Mouse (Mus musculus): Measurements from ENCODE around the gene Nptn. TPM values are rescaled to one million over a fixed set of nuclear protein-coding genes. Genes with fewer than 3 reads are reported as not detected.
A peak's percentile ranks its signal among the peaks of the same experiment; 100 is the strongest.
"Not testable (repeated sequence)": the region's sequence is repeated elsewhere in the genome, so short reads cannot be mapped to it uniquely, and the experiment has no call there.

Nptn gene
- polyA plus RNA-seq, 1 experiment from 2014 or later, result 169 TPM

DNA sequence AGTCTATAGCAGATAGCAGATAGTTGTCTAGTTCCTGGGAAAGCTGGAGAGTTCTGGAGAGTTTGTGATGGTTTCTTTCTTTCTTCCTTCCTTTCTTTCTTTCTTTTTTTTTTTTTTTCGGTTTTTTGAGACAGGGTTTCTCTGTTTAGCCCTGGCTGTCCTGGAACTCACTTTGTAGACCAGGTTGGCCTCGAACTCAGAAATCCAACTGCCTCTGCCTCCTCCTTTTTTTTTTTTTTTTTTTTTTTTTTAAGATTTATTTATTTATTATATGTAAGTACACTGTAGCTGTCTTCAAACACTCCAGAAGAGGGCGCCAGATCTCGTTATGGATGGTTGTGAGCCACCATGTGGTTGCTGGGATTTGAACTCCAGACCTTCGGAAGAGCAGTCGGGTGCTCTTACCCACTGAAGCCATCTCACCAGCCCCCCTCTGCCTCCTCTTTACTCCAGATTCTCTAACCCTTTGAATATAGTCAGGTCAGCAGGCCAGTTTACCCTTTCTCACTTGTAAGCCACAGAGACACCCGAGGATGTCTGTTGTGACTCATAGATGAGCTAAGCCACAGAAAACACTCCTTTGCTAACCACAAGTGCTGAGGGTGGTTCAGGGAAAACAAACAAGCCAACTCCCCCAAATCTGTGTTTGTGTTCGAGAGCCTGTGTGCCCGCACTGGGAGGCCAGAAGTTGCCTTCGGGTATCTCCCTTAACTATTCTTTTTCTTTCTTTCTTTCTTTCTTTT, 1.4 kb upstream of the Nptn start:
- H3K4me2 ChIP-seq (ENCODE audit: low read length); H3K27me3 ChIP-seq (ENCODE audit: insufficient read depth, low read length); H3K27ac ChIP-seq; H3K4me3 ChIP-seq (replicated peaks; ENCODE audit: low read depth, low read length); DNase-seq (ENCODE audit: low spot score); H3K9ac ChIP-seq (ENCODE audit: low read depth, low read length); H3K9me3 ChIP-seq (replicated peaks; ENCODE audit: low read length); H3K4me1 ChIP-seq (replicated peaks; ENCODE audit: insufficient read depth, low read length); H3K36me3 ChIP-seq (ENCODE audit: insufficient read depth, low read length); ATAC-seq (replicated peaks; ENCODE audit: low FRiP score, low read depth): not testable (repeated sequence)
- WGBS, result 73% methylated on average over 10 of the region's 10 CpGs
- TF ChIP-seq CTCF (IDR thresholded peaks at IDR 0.05; ENCODE audit: low read depth), result peak; percentile 39

DNA sequence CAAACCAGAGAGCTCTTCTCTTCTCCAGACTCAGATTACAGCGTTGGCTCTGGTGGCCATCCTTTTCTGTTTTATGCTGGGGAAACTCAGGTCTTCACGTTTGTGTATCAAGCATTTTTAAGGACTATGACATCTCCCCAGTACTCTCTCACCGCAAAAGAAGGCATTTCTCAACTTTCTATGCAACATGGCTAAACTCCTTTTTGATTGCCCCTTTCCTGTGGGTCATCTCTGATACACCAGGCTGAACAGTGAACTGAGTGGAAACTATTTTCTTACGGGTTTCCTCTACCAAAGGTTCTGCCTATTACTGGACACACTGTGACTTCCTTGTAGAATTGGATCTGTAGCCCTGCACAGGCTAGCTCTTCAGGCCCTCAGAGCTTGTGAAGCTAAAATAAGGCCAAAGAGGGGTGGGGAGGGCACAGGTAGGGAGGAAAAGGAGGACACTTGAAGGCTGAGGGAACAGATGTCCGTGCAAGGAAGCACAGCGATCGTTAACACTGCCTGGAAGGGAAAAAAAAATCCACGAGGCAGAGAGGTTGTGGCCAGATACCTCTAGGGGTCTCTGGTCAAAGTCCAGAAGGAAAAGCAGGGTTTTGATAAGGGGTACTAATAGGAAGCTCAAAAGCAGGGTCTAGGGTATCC, 633 bp upstream of the Nptn start:
- no peaks in the 10 kb centered on the region for H3K27me3 ChIP-seq (ENCODE audit: insufficient read depth, low read length)
- H3K9ac ChIP-seq (ENCODE audit: low read depth, low read length), result peak overlapping the region; percentile 61
- H3K27ac ChIP-seq, result peak overlapping the region; percentile 93
- DNase-seq (ENCODE audit: low spot score) (no peak), ATAC-seq (replicated peaks; ENCODE audit: low FRiP score, low read depth) (peak; percentile 0; the same call in 1 of the 2 replicates)
- no peaks in the 10 kb centered on the region for H3K4me1 ChIP-seq (replicated peaks; ENCODE audit: insufficient read depth, low read length)
- H3K9me3 ChIP-seq (replicated peaks; ENCODE audit: low read length), result no peaks in the 10 kb centered on the region
- H3K4me2 ChIP-seq (ENCODE audit: low read length), result peak overlapping the region; percentile 61
- peak overlapping the region; percentile 30 for H3K4me3 ChIP-seq (replicated peaks; ENCODE audit: low read depth, low read length)
- H3K36me3 ChIP-seq (ENCODE audit: insufficient read depth, low read length), result no peaks in the 10 kb centered on the region
- TF ChIP-seq CTCF (IDR thresholded peaks at IDR 0.05; ENCODE audit: low read depth), result 0 out of 2 replicates have a peak, but pooled peaks have one; percentile 29
- 26% methylated on average over 8 of the region's 8 CpGs for WGBS

DNA sequence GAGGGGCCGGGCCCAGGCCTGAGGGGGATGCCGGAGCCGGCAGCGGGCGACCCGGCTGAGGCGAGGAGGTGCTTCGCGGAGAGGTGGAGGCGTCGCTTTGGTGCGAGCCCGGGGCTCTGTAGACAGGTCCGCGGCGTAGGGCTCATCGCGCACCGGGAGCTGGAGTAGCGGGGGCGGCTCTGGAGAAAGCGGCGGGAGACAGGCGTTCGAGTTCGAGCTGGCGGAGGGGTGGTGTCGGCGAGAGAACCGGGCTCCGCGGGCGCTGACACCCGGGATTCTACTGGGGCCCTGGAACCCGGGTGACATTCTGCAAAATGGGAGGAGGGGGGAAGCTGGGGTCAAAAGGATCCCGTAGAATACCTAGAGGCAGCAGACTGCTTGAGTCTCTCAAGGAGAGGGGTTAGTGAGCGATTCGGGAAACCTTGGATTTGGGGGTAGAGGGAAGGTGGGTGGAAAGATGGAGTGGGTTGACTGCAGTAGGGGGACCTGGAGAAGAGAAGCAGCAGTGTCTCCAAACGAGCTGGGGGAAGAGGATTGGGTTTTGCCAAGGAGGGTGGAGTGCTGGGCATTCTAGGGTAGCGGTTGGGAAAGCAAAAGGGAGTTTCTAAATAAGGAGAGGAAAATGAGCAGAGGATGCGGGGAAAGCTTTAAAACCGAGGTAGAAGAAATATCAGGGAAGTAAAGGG, 684 bp downstream of the Nptn start:
- Histone ChIP-seq H3K27ac (peak overlapping the region; percentile 98), H3K4me3 (replicated peaks; ENCODE audit: low read depth, low read length) (peak overlapping the region; percentile 96), H3K27me3 (ENCODE audit: insufficient read depth, low read length) (no peaks in the 10 kb centered on the region), H3K9me3 (replicated peaks; ENCODE audit: low read length) (no peaks in the 10 kb centered on the region), H3K4me2 (ENCODE audit: low read length) (peak overlapping the region; percentile 85), H3K4me1 (replicated peaks; ENCODE audit: insufficient read depth, low read length) (no peaks in the 10 kb centered on the region), H3K36me3 (ENCODE audit: insufficient read depth, low read length) (no peaks in the 10 kb centered on the region), H3K9ac (ENCODE audit: low read depth, low read length) (peak overlapping the region; percentile 96)
- no peak for TF ChIP-seq CTCF (IDR thresholded peaks at IDR 0.05; ENCODE audit: low read depth)
- ATAC-seq (replicated peaks; ENCODE audit: low FRiP score, low read depth) (peak; percentile 62; the same call in 1 of the 2 replicates), DNase-seq (ENCODE audit: low spot score) (peak; percentile 75)
- 0% methylated on average over 42 of the region's 42 CpGs for WGBS

DNA sequence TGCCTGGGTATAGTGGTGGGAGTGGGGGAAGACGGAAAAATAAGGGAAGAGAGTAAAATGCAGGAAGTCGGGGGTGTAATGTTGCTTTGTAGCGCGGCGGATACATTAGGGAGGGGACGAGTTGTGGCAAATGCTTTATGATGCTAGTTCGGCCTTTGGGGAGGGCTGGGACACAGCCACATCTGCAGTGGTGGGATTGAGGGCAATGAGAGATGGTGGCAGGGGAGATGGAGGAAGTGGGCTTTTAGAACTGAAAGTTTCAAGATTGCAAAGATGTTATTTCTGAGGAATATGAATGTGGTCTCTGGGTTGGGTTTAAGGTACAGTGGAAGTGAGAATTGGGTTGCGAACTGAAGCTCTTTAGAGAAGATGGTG, 1.2 kb downstream of the Nptn start:
- DNase-seq (ENCODE audit: low spot score), result no peak
- WGBS, result 1% methylated on average over 8 of the region's 8 CpGs
- TF ChIP-seq CTCF (IDR thresholded peaks at IDR 0.05; ENCODE audit: low read depth), result no peak
- Histone ChIP-seq H3K9ac (ENCODE audit: low read depth, low read length) (peak overlapping the region; percentile 96), H3K4me2 (ENCODE audit: low read length) (peak overlapping the region; percentile 85), H3K9me3 (replicated peaks; ENCODE audit: low read length) (no peaks in the 10 kb centered on the region), H3K27me3 (ENCODE audit: insufficient read depth, low read length) (no peaks in the 10 kb centered on the region), H3K36me3 (ENCODE audit: insufficient read depth, low read length) (no peaks in the 10 kb centered on the region), H3K4me3 (replicated peaks; ENCODE audit: low read depth, low read length) (peak overlapping the region; percentile 96), H3K4me1 (replicated peaks; ENCODE audit: insufficient read depth, low read length) (no peaks in the 10 kb centered on the region), H3K27ac (peak overlapping the region; percentile 98)
- no peak for ATAC-seq (replicated peaks; ENCODE audit: low FRiP score, low read depth)

DNA sequence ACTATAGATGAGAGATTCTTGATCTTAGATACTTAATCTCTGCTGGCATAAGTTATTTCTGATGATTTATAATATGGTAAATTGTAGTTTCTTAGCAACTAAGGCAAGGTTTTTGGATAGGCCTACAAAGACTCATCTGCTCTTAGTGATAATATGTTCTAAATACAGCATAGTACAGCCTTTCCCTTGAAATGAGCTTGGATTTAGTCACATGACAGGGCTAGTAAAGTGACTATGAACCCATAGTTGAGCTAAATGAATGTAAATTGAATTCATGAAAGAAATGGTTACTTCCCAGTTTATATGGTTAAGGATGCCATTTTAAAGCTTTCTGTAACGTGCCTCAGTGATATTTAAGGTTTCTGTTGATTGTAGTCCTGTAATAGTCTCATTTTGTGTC, 2.3 kb downstream of the Nptn start:
- DNase-seq (ENCODE audit: low spot score), result no peak
- Histone ChIP-seq H3K4me1 (replicated peaks; ENCODE audit: insufficient read depth, low read length) (no peaks in the 10 kb centered on the region), H3K4me3 (replicated peaks; ENCODE audit: low read depth, low read length) (no peak overlapping the region), H3K4me2 (ENCODE audit: low read length) (peak overlapping the region; percentile 85; the same call in 1 of the 2 replicates), H3K27me3 (ENCODE audit: insufficient read depth, low read length) (no peaks in the 10 kb centered on the region), H3K9me3 (replicated peaks; ENCODE audit: low read length) (no peaks in the 10 kb centered on the region), H3K36me3 (ENCODE audit: insufficient read depth, low read length) (no peaks in the 10 kb centered on the region), H3K27ac (no peak overlapping the region), H3K9ac (ENCODE audit: low read depth, low read length) (no peak overlapping the region)
- no peak for TF ChIP-seq CTCF (IDR thresholded peaks at IDR 0.05; ENCODE audit: low read depth)
- 81% methylated on average over 1 of the region's 1 CpGs for WGBS
- ATAC-seq (replicated peaks; ENCODE audit: low FRiP score, low read depth), result no peak

DNA sequence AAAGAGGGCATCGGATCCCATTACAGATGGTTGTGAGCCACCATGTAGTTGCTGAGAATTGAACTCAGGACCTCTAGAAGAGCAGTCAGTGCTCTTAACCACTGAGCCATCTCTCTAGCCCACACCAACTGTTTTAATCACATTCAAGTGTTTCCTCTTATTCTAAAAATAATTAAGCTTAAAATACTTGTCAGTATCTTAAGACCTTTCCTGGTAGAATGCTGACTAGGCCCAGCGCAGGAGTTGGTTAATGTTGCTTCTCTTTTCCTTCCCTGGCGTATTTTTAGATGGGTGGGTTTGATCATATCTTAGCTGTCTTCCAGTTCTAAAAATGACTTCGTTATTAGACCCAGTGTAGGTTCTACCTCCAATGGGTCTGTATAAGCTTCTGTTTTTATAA, 6.6 kb downstream of the Nptn start:
- no peak for DNase-seq (ENCODE audit: low spot score)
- Histone ChIP-seq H3K27ac (no peak overlapping the region), H3K4me3 (replicated peaks; ENCODE audit: low read depth, low read length) (no peak overlapping the region), H3K9me3 (replicated peaks; ENCODE audit: low read length) (no peaks in the 10 kb centered on the region), H3K27me3 (ENCODE audit: insufficient read depth, low read length) (no peaks in the 10 kb centered on the region), H3K4me1 (replicated peaks; ENCODE audit: insufficient read depth, low read length) (no peaks in the 10 kb centered on the region), H3K4me2 (ENCODE audit: low read length) (no peak overlapping the region), H3K36me3 (ENCODE audit: insufficient read depth, low read length) (no peaks in the 10 kb centered on the region), H3K9ac (ENCODE audit: low read depth, low read length) (no peak overlapping the region)
- 81% methylated on average over 4 of the region's 4 CpGs for WGBS
- TF ChIP-seq CTCF (IDR thresholded peaks at IDR 0.05; ENCODE audit: low read depth), result no peak
- ATAC-seq (replicated peaks; ENCODE audit: low FRiP score, low read depth), result no peak

All from kidney, postnatal 0 days (tissue).